Mouse (Mus musculus) liver, embryonic 14.5 days (tissue): ENCODE measurements around the gene Myo18b. TPM values are rescaled to one million over a fixed set of nuclear protein-coding genes. Genes with fewer than 3 reads are reported as not detected.

ENCODE experiments used
- ATAC-seq: fragments of 200-750 bp; cut with Nextera tagmentation; 2 replicates; pipeline ENCODE4 v1.8.0; 2017; ENCODE audit warnings: moderate number of reproducible peaks, mild to moderate bottlenecking, moderate library complexity; ENCODE audit not compliant: insufficient read depth
- DNase-seq, 3 experiments: peaks; one replicate each; pipeline ENCODE4 v3.0.0-alpha.2; 2012 to 2013; ENCODE audit warnings: low read depth in 3 of 3, low spot score in 3 of 3
- H3K27ac ChIP-seq: fragments of 300-500 bp; sonication (generic); 2 replicates; pipeline ENCODE4 v1.5.1; 2014; ENCODE audit warnings: moderate library complexity, mild to moderate bottlenecking, control low read depth, inconsistent platforms
- H3K27me3 ChIP-seq: fragments of 300-500 bp; sonication (generic); 2 replicates; pipeline ENCODE4 v1.6.1; 2014; ENCODE audit warnings: mild to moderate bottlenecking, low read length, moderate library complexity; ENCODE audit not compliant: control insufficient read depth, insufficient read depth
- H3K36me3 ChIP-seq: fragments of 300-500 bp; sonication (generic); replicated peaks from 2 replicates; pipeline ENCODE4 v1.6.1; 2014; ENCODE audit warnings: low read depth; ENCODE audit not compliant: control insufficient read depth, insufficient read depth
- H3K4me1 ChIP-seq, 2 experiments: fragments of 200-500 bp in 1 of 2; fragments of 300-500 bp in 1 of 2; sonication (generic) in 1 of 2; replicated peaks; 2 replicates each; pipeline ENCODE4 v1.6.1; 2012 to 2014; ENCODE audit warnings: antibody characterized with exemption in 1 of 2, inconsistent platforms in 1 of 2, low read length in 1 of 2; ENCODE audit not compliant: control insufficient read depth in 2 of 2, insufficient read depth in 2 of 2
- H3K4me2 ChIP-seq: fragments of 300-500 bp; sonication (generic); 2 replicates; pipeline ENCODE4 v1.6.1; 2014; ENCODE audit warnings: low read depth, mild to moderate bottlenecking, control low read depth, moderate library complexity
- H3K4me3 ChIP-seq, 2 experiments: fragments of 200-500 bp in 1 of 2; fragments of 300-500 bp in 1 of 2; sonication (generic) in 1 of 2; 2 replicates each; pipeline ENCODE4 v1.5.1; 2012 to 2014; ENCODE audit warnings: low read depth in 2 of 2, low read length in 2 of 2, mild to moderate bottlenecking in 2 of 2, control low read depth in 1 of 2, inconsistent platforms in 1 of 2, moderate library complexity in 1 of 2; ENCODE audit not compliant: insufficient read depth in 1 of 2
- H3K9ac ChIP-seq: fragments of 300-500 bp; sonication (generic); replicated peaks from 2 replicates; pipeline ENCODE4 v1.6.1; 2014; ENCODE audit warnings: mild to moderate bottlenecking, control low read depth, moderate library complexity
- H3K9me3 ChIP-seq: fragments of 300-500 bp; sonication (generic); 2 replicates; pipeline ENCODE4 v1.6.1; 2016; ENCODE audit warnings: low read length, mixed read lengths; ENCODE audit not compliant: control insufficient read depth
- CTCF ChIP-seq: IDR thresholded peaks from 2 replicates; pipeline ENCODE4 v1.5.1; 2016; ENCODE audit warnings: antibody characterized with exemption, low read depth, control low read depth
- EP300 ChIP-seq: IDR thresholded peaks from 2 replicates; pipeline ENCODE4 v1.6.1; 2016; ENCODE audit warnings: antibody characterized with exemption, low read depth
- WGBS: fragments of 180-500 bp; shearing (Covaris S2); extraction: QIAGEN DNeasy Blood & Tissue Kit; methylation state at CpG from one replicate; pipeline ENCODE4 v1.1.7; 2014; ENCODE audit not compliant: insufficient replicate concordance; 5-methylcytosine and 5-hydroxymethylcytosine counted together
- polyA plus RNA-seq, 2 experiments: library from polyadenylated mRNA; depleted of rRNA in 1 of 2; stranded (reverse) in 1 of 2; unstranded in 1 of 2; fragments of >200 nt; fragmentation: Nextera tagmentation in 1 of 2; extraction: Ambion mirVana in 1 of 2; gene quantifications; 2 replicates each; pipeline versions ENCODE4 v1.2.1 to v1.2.3; 2012 to 2014

The Myo18b gene
- polyA plus RNA-seq, 2 experiments, result 0.02 TPM; not detected in 1

DNA sequence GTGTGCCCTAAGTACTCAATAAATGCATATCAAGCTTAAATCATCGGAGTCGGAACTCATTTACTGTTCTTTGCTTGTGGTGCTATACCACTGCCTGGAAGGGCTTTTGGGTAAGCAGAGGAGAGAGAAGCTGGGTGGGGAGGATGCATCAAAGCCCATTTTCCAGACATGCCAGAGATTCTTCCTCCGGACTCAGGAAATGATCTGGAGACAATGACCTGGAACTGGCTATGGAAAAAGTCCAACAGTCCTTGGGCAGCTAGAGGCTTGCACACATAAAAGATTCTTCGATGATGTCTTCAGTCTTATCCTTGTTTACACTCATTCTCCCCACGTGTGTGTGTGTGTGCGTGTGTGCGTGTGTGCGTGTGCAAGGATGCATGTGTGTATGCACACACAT is 39.3 kb upstream of the Myo18b start:
- ATAC-seq, result no peak
- no peak for DNase-seq

DNA sequence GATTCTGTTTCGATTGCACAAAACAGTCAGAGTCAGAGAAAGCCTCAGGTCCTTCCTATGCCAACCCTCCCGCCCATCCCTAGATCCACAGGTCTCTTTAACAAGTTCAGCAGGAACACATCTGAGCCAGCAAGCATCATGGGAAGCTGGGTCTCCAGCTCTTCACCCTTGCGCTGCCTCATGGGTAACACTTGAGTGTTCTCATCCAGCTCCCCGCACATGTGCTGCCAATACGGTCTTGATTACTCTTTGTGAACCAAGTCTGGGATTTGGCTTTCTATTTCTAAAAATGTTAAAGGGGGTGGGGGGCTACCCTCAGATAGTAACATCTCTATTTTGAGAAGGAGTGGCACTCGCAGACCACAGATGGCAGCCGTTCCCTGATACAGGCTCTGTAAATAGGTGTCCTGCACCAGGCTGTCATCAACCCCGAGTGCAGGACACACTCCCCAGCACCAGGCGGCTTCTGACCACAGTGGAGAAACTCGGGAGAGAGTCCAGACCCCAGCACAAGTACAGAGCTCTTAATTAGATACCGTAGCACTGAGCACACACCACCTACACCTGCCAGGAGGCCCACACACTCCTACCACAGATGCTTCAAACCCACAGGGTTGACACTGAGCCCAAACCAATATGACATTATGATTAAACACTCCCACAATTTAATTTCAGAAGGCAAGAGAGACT is 36.9 kb upstream of the Myo18b start:
- ATAC-seq (no peak), DNase-seq (no peak)
- no peak overlapping the region for H3K27ac ChIP-seq
- 62% methylated on average over 11 of the region's 11 CpGs for WGBS
- H3K9me3 ChIP-seq, result no peaks in the 10 kb centered on the region
- H3K4me3 ChIP-seq, result no peak overlapping the region
- no peaks in the 10 kb centered on the region for H3K4me1 ChIP-seq
- no peaks in the 10 kb centered on the region for H3K27me3 ChIP-seq
- H3K9ac ChIP-seq, result no peak overlapping the region
- H3K36me3 ChIP-seq, result no peaks in the 10 kb centered on the region
- H3K4me2 ChIP-seq, result no peak overlapping the region
- TF ChIP-seq EP300 (no peak), CTCF (no peak)

More for the DNA sequence above, 39.3 kb upstream of the Myo18b start:
- Histone ChIP-seq H3K27me3 (no peaks in the 10 kb centered on the region), H3K4me2 (no peak overlapping the region), H3K36me3 (no peaks in the 10 kb centered on the region), H3K9me3 (no peaks in the 10 kb centered on the region), H3K4me1 (no peaks in the 10 kb centered on the region), H3K4me3 (no peak overlapping the region), H3K27ac (no peak overlapping the region), H3K9ac (no peak overlapping the region)
- TF ChIP-seq EP300 (no peak), CTCF (no peak)
- 71% methylated on average over 8 of the region's 8 CpGs for WGBS

DNA sequence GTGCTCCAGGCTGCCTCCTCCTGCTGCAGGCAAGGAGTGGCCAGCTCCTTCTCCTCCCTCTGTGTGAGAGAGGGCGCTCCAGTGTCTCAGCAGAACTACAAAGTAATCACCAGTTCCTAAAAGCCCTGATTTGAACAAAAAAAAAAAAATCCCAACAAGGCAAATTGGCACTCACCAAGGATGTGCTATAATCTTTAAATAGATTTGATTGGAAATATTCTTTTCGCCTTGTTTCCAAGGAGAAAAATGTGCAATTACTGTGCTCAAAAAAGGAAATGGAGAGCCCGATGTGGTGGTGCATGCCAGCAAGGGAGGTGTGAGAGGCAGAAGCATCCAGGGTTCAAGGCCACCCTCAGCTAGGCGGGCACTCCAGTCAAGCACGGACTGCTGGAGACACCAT is 35.7 kb upstream of the Myo18b start:
- Histone ChIP-seq H3K27me3 (no peaks in the 10 kb centered on the region), H3K4me3 (no peak overlapping the region), H3K9ac (no peak overlapping the region), H3K27ac (no peak overlapping the region), H3K4me1 (no peaks in the 10 kb centered on the region), H3K4me2 (no peak overlapping the region), H3K36me3 (no peaks in the 10 kb centered on the region), H3K9me3 (no peaks in the 10 kb centered on the region)
- TF ChIP-seq CTCF (no peak), EP300 (no peak)
- WGBS, result 77% methylated on average over 5 of the region's 5 CpGs
- no peak for DNase-seq
- ATAC-seq, result no peak

DNA sequence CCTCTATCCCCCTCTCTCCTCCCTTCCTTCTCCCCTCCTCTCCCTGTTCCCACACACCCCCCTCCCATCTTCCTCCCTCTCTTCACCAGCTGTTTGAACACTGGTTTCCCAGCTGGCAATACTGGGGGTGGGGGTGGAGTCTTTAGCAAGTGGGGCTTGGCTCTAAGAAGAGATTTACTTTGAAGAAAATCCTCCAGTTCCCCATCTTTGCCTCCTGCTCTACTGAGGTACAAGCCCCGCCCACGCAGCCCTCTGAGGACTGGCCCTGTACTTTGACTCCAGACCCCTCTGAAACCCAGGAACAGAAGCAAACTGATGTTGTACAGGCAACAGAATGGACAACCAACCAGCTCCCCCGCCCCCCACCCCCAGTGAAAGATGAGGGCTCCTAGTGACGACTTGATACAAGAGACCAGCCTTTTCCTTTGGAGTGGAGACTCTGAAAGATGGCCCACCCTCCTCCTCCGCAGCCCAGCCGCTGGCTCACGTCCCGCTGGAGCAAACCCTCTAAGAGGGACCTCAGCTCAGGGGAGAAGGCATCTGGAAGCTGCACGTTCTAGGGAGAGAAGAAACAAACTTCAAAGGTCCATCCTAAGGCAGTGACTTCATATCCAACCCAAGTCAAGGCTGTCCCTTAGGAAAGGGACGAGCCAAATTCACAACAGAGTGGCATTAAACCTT is 32.2 kb upstream of the Myo18b start:
- DNase-seq (no peak), ATAC-seq (no peak)
- Histone ChIP-seq H3K4me3 (no peak overlapping the region), H3K9ac (no peak overlapping the region), H3K27ac (no peak overlapping the region), H3K4me2 (no peak overlapping the region), H3K4me1 (no peaks in the 10 kb centered on the region), H3K36me3 (no peaks in the 10 kb centered on the region), H3K9me3 (no peaks in the 10 kb centered on the region), H3K27me3 (no peaks in the 10 kb centered on the region)
- 40% methylated on average over 10 of the region's 10 CpGs for WGBS
- TF ChIP-seq EP300 (no peak), CTCF (no peak)

DNA sequence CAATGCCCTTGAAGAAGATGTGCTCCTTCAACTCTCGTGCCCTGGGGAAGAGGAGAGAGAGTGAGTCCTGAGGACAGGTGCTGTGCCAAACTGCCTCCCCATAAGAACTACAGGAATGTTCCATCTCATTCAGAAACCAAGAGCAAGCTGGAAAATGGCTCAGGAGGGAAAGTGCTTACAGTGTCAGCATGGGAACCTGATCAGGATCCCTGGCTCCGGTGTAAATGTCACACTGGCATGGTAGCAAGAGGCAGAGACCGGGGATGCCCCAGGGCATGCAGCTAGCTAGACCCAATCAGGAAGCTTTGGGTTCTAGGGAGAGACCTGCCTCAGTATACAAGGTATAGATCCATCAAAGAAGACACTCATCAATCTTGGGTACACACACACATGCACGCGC is 29.3 kb upstream of the Myo18b start:
- H3K27ac ChIP-seq, result no peak overlapping the region
- no peak for DNase-seq
- H3K9me3 ChIP-seq, result no peaks in the 10 kb centered on the region
- H3K4me1 ChIP-seq, result no peaks in the 10 kb centered on the region
- TF ChIP-seq EP300, result no peak
- no peak for TF ChIP-seq CTCF
- 79% methylated on average over 5 of the region's 5 CpGs for WGBS
- no peak overlapping the region for H3K9ac ChIP-seq
- no peaks in the 10 kb centered on the region for H3K27me3 ChIP-seq
- no peaks in the 10 kb centered on the region for H3K36me3 ChIP-seq
- H3K4me2 ChIP-seq, result no peak overlapping the region
- no peak for ATAC-seq
- H3K4me3 ChIP-seq, result no peak overlapping the region
